Mouse (Mus musculus): ENCODE results near the gene Ubox5. TPM values are rescaled to one million over a fixed set of nuclear protein-coding genes. Genes with fewer than 3 reads are reported as not detected.

Gene Ubox5
- 10 to 100 TPM in 1 of 2 experiments, 1 to 10 TPM in 1; 9.7 to 16.8 TPM for polyA plus RNA-seq (2017; shearing (Covaris generic))

DNA sequence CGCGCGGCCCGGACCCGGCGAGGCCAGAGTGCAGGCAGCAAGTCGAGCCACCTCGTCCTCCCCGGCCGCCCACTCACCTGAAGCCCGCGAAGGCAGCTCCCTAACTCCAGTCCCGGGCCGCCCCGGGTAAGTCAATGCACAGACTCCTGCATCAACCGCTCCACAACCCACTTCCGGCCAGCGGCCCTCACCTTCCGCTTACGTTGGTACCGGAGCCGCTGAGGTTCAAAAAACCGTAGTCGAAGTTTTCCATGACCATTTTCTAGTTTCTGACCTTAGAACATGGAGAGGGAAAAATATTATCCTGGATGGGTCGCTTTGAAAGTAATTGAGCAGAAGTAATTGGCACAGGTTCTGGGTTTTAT lies at the start of gene Ubox5, which contains the start of gene Fastkd5:
Gene Ubox5 (minus strand): TSS at position 200 of the 365 bp plus-strand sequence.
Gene Fastkd5 (minus strand): TSS at position 189 of the 365 bp plus-strand sequence.

DNA sequence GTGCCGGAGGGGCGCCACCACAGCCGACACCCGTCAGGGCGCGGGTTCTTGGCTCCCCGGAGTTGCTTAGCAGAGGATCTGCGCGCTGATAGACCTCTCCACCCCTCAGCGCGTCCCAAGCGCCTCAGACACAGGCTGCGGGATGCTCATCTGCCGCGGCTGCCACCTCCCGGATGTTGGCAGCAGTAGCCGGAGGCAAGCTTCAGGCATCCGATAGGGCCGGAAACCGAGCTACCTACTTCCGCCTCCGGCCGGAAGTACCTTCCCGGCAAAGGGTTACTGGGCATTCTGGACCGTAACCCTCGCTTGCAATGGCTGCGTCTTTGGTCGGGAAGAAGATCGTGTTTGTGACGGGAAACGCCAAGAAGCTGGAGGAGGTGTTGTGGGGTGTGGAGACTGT lies 37.7 kb upstream of the Ubox5 start, which contains the start of gene Itpa:
Gene Itpa (plus strand): TSS at position 52 of the 400 bp plus-strand sequence.

DNA sequence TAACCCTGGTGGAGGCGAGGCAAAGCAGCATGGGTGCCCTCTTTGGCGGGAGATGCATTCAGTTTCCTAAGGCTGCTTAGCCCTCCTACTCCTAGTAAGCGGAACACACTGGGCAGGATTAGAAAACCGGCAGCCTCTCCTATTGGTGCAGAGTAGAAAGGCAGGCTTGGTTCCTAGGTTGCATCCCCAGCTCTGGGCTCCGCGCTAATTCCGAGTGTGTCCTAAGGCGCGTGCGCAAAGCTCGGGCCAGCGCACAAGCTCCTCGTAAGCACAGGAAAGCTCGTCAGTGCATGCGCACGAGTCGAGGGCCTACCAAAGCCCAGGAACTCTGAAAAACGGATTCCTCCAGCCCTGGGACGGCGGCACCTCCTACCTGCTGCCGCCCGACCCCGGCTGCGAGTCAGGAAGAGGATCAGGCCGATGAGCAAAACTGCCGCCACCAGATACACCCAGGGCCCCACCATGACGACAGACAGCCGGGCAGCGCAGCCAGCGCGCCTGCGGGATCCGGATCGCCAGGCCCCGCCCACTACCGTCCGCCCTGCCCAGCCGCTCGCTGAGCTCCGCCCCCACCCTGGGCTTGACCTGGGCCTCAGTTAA lies 34.4 kb upstream of the Ubox5 start, which contains the start of gene Ddrgk1:
Gene Ddrgk1 (minus strand): TSS at position 558 of the 600 bp plus-strand sequence.

DNA sequence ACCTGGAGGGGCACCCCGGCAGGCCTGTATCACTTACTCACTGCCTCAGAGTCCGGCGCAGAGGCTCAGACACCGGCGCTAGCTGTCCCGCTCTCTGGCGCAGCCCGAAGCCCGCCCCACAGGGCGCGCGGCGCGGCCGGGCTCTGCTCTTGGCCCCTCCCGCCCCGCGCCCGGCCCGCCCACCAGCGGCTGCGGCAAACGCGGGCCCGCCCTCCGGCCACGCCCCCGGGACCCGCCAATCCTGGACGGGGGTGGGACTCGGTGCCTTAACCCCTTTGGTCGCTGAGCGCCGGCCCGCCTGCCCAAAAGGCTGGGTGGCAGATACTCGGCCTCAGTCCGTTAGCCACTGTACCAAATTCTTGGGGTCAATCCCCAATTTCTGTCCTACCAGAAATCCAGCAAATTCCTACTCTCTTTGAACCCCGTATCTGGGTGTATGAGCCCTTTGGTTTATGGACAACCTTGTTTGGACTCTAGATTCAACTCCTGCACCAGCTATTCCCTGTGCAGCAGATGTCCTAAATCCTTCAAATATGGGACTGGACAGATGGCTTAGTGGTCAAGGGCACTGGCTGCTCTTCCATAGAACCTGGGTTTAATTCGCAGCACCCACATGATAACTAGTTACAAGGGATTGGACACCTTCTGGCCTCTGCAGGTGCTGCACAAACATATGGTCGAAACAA lies 13.0 kb upstream of the Ubox5 start, which contains the start of gene Lzts3:
Gene Lzts3 (minus strand): TSS at position 120 of the 686 bp plus-strand sequence.

DNA sequence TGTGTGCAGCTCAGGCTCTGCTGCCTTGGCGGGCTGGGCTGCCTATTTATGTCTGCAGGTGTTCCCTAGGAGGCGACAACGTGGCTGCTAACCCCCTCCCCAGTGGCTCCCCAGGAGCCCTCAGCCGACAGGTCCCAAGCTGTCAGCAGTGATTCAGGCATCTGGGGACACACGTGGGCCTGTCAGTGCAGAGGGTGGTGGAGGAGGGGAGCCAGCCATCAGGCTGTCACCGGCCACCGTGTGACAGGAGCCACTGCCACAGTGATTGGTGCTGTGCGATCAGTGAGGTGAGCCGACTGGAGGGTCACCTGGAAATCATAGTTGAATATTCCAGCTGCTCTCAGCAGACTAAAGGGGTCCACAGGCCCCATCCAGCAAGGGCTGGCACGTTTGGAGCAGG lies 47.3 kb downstream of the Ubox5 start, which contains the start of gene Avp:
Gene Avp (minus strand): TSS at position 3 of the 400 bp plus-strand sequence.

DNA sequence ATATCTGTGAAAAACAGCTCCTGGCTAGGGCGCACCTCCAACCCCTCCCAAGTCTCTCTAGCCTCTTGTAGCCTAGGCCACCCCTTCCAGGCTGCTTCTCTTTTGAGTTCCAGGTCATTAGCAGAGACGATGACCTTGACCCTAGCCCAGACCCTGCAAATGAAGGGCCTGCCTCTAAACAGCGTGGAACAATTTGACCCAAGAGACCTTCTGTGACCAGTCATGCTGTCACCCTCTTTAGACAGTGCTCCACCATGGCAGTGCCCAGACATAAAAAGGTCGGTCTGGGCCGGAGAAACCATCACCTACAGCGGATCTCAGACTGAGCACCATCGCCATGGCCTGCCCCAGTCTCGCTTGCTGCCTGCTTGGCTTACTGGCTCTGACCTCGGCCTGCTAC lies 54.0 kb downstream of the Ubox5 start, which contains the start of gene Oxt:
Gene Oxt (plus strand): TSS at position 301 of the 400 bp plus-strand sequence.

DNA sequence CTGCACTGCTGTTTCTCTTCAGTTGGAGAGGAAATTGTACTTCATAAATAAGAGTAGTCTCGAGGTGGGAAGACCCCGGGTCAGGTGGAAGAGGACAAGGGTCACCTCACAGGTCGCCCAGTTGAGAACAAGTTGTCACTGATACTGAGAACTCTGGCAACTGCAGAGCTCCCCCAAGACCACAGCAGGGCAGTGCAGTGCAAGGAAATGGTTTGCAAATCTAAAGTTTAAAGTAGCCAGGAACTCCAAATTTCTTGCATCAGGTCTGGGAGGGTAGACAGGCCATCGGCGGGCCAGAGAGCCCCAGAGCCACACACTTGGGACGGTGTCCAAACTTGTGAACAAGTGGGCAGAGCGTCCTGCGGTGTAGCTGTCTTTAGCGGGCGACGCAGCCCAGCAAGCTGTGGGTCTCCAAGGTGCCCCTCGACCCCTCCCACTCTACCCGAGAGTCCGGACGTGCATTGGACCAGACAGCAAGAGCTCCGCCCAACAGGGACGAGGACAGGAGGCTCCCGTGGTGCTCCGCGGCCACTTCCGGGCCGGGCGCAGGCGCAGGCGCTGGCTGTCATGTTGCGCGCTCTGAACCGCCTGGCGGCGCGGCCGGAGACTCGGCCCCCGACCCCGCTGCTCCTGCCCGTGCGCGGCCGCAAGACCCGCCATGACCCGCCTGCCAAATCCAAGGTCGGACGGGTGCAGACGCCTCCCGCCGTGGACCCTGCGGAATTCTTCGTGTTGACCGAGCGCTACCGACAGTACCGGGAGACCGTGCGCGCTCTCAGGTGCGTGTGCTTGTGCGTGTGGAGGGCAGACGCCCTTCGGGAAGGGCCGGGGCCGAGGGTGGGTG lies 66.4 kb downstream of the Ubox5 start, which contains the start of gene Mrps26:
Gene Mrps26 (plus strand): TSS at position 531 of the 844 bp plus-strand sequence.

Other genes starting within 250 kb of the Ubox5 start
- 1 to 10 TPM in 1 of 2 experiments, under 1 TPM in 1; 0.43 to 3.3 TPM for gene Cpxm1, start 232.5 kb downstream of the Ubox5 start, polyA plus RNA-seq (2017; shearing (Covaris generic))
- not detected for gene Gm28372, start 224.8 kb downstream of the Ubox5 start, polyA plus RNA-seq (2017; shearing (Covaris generic))
- gene 1700020A23Rik, start 224.8 kb downstream of the Ubox5 start, polyA plus RNA-seq (2017; shearing (Covaris generic)): 1 to 10 TPM in 1 of 2 experiments, under 1 TPM in 1; 0.37 to 1.1 TPM
- gene Tmem239, start 223.6 kb downstream of the Ubox5 start, polyA plus RNA-seq (2017; shearing (Covaris generic)): not detected
- gene Vps16, start 205.7 kb downstream of the Ubox5 start, polyA plus RNA-seq (2017; shearing (Covaris generic)): 100 to 1,000 TPM; 223 to 274 TPM
- 10 to 100 TPM; 14.8 to 18.5 TPM for gene Pced1a, start 205.3 kb downstream of the Ubox5 start, polyA plus RNA-seq (2017; shearing (Covaris generic))
- 100 to 1,000 TPM; 169 to 209 TPM for gene Ptpra, start 179.8 kb downstream of the Ubox5 start, polyA plus RNA-seq (2017; shearing (Covaris generic))
- 100 to 1,000 TPM; 108 to 124 TPM for gene Mrps26, start 66.3 kb downstream of the Ubox5 start, polyA plus RNA-seq (2017; shearing (Covaris generic))
- 1 to 10 TPM in 1 of 2 experiments, under 1 TPM in 1; 0.61 to 3.0 TPM for gene Oxt, start 53.9 kb downstream of the Ubox5 start, polyA plus RNA-seq (2017; shearing (Covaris generic))
- gene Avp, start 47.5 kb downstream of the Ubox5 start, polyA plus RNA-seq (2017; shearing (Covaris generic)): not detected
- 10 to 100 TPM; 14.5 to 19.7 TPM for gene Fastkd5, start within 50 bp of the Ubox5 start, polyA plus RNA-seq (2017; shearing (Covaris generic))
- 1 to 10 TPM in 1 of 2 experiments, under 1 TPM in 1; 0.66 to 1.9 TPM for gene Lzts3, start 12.8 kb upstream of the Ubox5 start, polyA plus RNA-seq (2017; shearing (Covaris generic))
- 100 to 1,000 TPM; 141 to 159 TPM for gene Ddrgk1, start 34.6 kb upstream of the Ubox5 start, polyA plus RNA-seq (2017; shearing (Covaris generic))
- 10 to 100 TPM; 40.0 to 41.0 TPM for gene Itpa, start 37.6 kb upstream of the Ubox5 start, polyA plus RNA-seq (2017; shearing (Covaris generic))
- gene Slc4a11, start 67.5 kb upstream of the Ubox5 start, polyA plus RNA-seq (2017; shearing (Covaris generic)): under 1 TPM; 0.08 to 0.48 TPM

All from inflammation-experienced regulatory T-cells (primary cell).